Mouse (Mus musculus) granulocyte monocyte progenitor cell, adult 5-6 weeks (primary cell): ENCODE results near the gene Ghdc. TPM values are rescaled to one million over a fixed set of nuclear protein-coding genes. Genes with fewer than 3 reads are reported as not detected.

Experiments
- ATAC-seq: replicated peaks from 2 replicates; pipeline ENCODE4 v1.8.0; 2016; ENCODE audit warnings: mild to moderate bottlenecking, moderate TSS enrichment, inconsistent platforms; ENCODE audit not compliant: poor library complexity, severe bottlenecking
- total RNA-seq, 2 experiments: library from RNA; stranded (forward) in 1 of 2; stranded (reverse) in 1 of 2; fragments of 200-712, 200-1000 nt in 1 of 2; fragments of >200 nt in 1 of 2; fragmentation: Nextera tagmentation in 1 of 2; gene quantifications; 2 replicates each; pipeline ENCODE4 v1.2.3; 2014 to 2017

Ghdc gene
- total RNA-seq, 2 experiments from 2014 or later: 1.8 to 3.4 TPM

DNA sequence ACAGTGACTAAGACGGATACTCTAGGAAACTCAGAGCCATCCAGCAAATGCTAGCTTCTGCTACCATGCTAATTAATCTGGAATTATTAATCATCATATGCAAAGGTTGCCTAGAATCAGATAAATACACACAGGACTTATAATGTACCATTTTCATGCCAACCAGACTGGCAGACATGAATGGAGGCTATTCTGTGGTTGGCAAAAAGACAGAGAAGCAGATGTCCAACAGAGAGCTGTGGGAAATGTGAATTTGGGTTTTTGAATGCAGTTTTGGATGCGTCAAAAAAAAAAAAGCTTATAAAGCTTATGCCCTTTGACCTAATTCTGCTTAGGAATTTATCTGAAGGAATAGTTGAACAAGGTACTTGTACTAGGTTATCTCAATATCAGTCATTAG lies 15.0 kb upstream of the Ghdc start:
- no peak for ATAC-seq

DNA sequence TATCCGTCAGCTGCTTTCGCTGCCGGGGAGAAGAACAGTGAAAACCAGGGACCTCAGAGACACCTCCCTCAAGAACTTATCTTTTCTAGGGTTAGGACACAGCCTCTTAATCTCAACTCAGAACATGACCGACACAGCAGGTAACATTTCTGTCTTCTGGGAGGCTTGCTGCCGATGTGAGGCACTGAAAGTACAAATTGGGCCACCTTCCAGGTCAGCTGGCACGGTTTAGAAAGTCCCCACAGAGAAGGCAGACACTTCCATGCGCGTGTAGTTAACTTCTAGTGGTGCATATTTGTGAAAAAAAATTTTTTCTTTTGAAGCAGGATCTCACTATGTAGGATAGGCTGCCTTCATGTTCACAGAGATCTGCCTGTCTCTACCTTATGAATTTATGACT lies 13.5 kb upstream of the Ghdc start:
- ATAC-seq: no peak

DNA sequence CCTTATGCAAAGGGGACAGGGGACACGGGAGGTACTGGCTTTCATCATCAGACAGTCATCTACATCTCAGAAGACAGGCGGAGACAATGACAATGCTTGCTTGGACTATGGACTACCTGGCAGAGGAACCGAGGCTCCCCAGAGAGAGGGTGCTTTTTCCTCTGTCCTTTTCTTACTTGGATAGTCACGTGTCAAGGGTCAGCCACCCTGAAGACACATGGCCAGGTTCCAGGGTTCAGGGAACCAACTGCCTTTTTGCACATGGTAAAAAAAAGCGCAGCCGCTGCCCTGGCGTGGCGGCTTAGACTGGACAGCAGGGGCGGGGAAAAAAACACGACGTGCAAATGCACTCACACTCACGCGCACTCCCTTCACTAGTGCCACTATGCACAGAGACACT lies 11.8 kb upstream of the Ghdc start:
- ATAC-seq: no peak

DNA sequence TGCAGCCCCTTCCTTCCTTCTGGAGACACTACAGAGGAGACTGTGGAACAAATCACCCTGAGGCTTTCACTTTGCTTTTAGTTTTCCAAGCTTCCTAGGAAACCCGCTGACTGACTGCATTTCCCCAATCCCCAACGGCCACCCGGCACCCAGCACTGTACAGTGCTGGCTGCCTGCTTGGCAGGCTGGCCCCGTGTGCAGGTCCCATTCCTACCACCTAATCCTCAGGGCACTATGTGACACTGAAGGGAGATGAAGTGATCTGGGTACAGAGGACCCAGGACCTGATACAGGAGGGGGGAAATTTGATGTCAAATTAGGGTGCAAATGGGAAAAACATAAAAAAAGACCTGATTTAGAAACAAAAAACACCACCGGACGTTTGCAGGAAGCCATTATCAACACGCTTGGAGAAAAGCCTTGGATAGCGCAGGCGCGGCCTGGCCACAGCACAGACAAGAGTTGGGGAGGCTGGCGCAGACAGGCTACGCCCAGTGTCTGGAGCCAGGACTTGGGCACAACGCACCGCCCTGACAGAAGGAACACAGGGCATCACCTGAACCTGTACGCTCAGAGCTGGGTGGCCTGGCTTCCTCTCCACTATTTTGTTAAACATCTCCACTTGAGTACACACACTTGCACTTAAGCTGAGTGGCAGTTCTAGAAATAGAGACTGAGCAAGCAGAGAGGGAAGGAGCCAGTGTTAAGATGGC lies 11.2 kb upstream of the Ghdc start:
- no peak for ATAC-seq

DNA sequence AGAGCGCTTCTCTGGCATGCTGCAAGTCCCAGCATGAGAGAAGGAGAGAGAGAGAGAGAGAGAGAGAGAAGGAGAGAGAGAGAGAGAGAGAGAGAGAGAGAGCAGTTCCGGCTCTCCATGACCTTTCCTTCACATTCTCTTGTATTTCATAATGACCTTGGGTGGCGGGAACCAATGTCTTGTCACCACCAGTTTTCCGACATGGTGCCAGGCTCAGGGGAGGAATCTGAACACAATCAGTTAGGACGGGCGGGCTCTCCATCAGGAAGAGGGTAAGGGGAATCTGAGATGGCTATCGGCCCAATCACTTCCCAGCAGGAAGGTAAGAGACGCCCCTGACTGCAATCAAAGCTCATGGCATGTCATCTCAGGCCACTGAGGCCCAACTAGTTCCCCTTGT lies 9.5 kb upstream of the Ghdc start:
- ATAC-seq: no peak

DNA sequence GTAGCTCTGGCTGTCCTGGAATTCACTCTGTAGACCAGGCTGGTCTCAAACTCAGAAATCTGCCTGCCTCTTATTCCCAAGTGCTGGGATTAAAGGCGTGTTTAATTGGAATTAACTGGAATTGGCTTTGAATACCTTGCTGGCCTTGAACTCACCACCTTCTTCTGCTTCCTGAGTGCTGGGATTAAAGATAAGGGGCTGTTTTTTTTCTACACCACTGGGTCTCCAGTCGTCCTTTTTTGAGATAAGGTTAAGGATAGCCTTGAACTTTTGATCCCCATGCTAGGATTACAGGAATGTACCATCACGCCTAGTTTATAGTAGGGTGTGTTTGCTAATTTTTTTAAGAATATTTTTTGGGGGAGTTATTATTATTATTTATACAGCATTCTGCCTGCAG lies 7.3 kb upstream of the Ghdc start:
- no peak for ATAC-seq

DNA sequence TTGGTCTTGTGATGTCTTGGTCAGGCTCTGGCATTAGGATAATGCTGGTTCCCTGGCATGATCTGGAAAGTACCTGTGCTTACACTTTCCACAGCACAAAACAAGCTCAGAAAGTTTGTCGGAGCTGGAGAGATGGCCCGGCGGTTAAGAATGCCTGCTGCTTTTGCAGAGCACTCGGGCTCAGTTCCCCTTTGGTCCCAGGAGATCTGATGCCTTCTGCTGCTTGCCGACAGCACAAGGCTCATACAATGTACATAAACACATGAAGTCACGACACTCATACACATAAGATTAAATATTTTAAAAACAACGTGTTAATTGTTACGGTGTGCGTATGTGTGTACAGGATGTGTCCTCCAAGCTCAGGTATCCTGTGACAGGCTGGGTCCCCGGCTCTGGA lies 5.2 kb upstream of the Ghdc start:
- ATAC-seq: no peak

DNA sequence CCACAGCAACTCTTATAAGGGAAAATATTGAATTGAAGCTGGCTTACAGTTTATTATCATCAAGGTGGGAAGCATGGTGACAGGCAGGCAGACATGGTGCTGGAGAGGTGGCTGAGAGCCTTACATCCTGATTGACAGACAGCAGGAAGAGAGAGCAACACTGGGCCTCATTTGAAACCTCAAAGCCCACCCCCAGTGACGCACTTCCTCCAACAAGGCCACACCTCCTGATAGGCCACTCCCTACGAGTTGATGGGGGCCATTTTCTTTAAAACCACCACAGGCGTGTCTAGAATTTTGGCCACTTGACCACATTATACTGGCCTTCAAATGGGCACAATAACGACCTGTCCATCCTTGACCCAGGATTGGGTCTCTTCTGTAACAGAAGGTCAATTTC lies 3.5 kb upstream of the Ghdc start:
- ATAC-seq: no peak

DNA sequence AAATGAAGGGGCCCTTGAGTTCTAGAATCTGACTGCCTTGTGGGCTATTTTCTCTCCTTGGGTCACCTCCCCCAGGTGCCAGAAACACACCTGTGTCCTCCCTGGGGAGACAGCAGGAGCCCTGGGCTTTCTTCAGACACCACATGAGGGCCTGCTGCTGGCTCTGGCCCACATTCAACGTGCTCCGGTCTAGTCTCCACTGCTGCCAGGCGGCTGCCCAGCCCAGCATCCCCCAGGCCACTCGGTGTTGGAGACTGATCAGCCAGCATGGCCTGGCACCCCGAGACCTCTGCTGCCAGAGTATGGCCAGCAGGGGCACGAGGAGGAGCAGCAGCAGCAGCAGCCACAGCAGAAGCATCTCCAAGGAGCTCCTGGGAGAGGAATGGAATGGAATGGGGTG lies 777 bp downstream of the Ghdc start:
- ATAC-seq: no peak; the same call in 1 of the 2 replicates

DNA sequence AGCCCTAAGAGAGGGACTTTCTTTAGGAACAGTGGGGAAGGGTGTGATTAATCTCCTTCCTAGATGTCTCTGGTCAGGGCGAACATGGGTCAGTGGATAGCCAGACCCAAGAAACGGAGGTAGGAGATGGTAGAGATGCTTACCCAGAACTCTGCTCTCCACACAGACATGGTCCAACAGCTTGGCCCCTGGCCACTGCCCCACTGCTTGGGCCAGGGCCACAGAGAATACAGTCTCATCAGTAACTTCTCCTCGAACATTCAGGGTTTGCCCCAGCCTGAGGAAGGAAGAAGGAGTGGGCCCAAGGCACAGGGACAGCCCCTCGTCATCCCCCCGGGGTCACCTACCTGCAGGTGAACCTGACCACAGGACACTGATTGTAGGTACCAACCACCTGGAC lies 2.9 kb downstream of the Ghdc start:
- ATAC-seq: no peak

DNA sequence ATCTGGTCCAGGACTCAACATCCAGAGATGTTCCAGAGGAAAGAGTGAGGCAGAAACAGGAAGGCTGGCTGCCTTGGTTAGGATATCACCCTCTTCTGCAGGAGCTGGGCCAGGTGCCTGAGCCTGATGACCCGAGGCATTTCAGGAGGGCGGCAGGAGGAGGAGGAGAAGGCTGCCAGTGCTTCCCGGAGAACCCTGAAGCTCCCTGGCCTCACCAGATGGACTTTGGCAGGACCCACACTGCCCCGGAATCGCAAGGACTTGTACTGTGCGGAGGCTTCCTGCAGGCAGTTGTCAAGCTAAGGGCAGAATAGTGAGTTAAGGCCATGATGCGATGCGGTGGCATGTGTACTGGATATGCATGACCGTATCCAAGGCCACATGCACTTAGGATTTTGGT lies 4.0 kb downstream of the Ghdc start:
- ATAC-seq: no peak

DNA sequence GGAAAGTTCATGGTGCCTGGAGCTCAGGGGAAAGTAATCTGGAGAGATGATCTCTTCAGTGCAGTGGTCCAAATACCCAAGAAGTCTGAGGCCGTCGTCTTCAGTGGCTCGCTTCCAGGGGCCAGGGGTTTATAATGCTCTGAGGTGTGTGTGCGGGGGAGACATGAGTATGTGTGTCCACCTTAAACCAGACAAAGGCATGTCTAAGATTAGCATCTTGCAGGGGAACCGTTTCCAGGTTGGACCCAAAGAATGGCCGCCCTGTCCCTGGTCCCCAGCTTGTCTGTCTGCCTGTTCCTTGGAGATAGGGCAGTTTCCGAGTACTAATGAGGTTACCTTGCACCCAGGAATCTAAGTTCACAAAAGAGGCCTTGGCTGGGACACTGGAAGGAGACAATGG lies 7.9 kb downstream of the Ghdc start, which contains the start of gene Hcrt:
Hcrt (minus strand) TSS at position 101 of the 400 bp plus-strand sequence.
- ATAC-seq: no peak

DNA sequence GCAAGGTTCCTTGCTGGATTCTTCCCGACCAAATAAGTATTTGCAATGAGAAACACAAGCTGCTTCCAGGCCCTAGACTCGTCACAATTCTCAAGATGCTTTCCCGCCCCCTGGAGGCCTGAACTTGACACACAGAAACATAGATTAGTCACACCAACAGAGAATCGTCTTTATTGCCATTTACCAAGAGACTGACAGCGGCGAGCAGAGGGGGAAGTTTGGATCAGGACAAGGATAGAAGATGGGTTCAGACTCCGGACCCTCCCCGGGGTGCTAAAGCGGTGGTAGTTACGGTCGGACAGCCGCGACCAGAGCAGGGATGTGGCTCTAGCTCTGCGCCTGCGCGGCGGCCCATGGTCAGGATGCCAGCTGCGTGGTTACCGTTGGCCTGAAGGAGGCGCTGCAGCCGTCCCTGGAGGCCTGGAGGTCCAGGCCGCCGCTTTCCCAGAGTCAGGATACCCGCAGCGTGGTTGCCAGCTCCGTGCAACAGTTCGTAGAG lies 9.2 kb downstream of the Ghdc start:
- ATAC-seq: peak; percentile 76

DNA sequence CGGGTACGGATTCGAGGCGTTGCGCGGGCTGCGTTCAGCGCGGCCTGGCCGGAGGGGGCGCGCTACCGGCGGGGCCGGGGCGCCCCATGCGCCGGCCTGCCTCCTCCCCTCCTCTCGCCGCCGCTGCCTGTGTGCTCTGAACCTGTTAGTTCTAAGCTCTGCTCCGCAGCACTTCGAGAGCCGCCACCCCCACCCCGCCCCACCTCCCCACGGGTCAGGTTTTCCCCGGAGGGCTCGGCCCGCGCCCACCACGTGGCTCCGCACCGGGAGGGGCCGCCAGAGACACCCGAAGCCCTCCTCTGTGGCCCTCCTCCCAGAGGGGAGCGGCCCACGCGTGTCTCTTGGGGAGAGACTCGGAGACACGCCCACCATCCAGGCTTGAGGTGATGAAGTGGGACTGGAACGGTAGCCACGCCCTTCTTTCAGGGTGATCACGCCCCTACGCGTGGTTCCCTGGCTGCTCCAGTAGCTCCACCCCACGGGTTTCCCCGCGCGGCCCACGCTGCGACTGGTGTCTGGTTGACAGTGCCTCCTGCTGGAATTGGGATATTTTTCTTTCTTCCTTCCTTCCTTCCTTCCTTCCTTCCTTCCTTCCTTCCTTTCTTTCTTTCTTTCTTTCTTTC lies 11.0 kb downstream of the Ghdc start, which contains the start of gene Kcnh4:
Kcnh4 (minus strand) TSS at position 332 of the 623 bp plus-strand sequence.
- peak; percentile 63 for ATAC-seq

DNA sequence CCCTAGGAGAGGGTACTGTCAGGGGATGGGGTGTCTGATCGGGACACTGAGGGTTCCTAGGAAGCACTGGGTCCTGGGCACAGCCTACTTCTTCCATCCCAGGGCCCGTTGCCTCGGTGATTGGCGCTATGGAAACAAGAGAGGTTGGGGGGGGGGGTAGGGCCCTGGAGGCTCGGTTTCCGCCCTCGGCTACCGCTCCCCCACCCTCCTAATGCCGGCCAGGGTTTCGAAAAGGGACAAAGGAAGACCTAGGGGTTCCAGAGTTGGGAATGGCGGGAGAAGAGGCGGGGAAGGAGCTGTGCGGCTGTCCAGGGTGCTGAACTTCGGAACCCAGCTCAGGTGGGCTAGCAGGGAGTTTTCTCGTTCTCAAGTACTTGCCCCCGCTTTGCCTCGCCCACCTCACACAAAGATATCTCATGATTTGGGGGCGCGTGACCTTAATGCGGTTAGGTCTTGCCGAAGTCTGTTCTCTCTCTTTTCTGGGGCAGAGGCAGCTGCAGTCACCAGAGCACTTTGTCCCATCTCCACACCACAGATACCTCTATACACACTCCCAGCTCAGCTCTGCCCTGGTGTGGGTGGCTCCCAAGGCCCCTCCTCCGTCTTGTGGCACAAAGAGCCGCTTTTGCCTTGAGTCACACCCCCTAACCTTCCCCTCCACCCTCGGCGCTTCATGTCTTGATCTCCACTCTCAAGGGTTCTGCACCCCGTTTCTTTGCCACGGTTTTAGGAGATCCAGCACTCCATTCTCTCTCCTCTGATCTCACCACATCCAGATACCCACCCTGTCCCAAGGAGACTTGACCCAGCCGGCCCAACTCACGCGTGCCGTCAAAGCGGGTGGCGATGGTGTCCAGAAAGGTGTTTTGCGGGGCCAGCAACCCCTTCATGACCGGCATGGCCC lies 11.8 kb downstream of the Ghdc start:
- peak; percentile 17; the same call in 1 of the 2 replicates for ATAC-seq

DNA sequence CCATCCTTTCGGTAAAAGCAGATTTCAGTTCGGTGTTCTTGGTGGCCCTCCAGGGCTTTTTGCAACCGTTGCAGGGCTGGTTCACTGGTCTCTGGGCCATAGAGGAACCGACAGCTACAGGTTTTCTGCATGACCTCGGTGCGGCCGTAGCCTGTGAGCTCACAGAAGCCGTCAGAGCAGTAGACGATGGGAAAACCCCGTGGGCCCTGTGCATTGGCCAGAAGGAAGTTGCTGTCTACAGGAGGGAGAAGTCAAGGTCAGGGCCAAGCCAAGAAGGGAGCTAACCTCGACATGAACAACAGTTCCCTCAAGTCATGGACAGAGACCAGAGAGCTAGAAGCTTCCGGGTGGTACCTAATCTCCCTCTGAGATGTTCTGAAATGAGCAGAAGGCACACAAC lies 13.2 kb downstream of the Ghdc start:
- ATAC-seq: no peak

DNA sequence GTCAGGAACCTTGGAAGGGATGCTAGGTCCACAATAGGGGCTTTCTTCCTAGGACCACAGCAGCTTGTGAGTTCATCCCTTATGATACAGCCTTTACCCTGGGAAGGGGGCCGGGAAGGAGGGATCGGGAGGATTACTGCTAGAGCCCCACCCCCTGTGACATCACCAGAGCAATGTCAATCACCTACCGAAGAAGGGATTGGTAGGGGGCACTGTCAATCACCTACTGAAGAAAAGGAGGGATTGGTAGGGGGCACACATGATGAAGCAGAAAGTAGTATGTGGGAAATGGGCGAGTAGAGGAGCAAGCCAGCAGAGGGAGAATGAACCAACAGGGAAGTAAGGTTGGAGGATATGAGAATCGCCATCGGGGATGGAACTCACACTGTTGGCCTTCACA lies 14.3 kb downstream of the Ghdc start:
- ATAC-seq: no peak

DNA sequence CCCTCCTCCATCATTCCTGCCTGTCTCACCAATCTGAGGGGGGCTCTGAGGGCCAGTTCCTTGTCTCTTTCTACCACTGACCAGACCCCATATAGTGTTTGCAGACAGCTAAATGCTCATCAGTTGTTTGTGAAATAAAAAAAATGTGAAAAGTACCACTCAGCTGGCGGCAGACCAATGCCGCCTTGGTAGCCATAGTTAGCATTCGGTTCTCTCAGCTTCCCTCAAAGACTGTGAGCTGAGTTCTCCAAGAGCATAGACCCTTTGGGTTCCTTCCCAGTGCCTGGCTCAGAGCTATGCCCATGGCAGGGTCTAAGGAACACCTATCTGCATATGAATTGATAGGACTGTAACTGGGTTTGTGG lies 16.1 kb downstream of the Ghdc start:
- ATAC-seq: no peak

DNA sequence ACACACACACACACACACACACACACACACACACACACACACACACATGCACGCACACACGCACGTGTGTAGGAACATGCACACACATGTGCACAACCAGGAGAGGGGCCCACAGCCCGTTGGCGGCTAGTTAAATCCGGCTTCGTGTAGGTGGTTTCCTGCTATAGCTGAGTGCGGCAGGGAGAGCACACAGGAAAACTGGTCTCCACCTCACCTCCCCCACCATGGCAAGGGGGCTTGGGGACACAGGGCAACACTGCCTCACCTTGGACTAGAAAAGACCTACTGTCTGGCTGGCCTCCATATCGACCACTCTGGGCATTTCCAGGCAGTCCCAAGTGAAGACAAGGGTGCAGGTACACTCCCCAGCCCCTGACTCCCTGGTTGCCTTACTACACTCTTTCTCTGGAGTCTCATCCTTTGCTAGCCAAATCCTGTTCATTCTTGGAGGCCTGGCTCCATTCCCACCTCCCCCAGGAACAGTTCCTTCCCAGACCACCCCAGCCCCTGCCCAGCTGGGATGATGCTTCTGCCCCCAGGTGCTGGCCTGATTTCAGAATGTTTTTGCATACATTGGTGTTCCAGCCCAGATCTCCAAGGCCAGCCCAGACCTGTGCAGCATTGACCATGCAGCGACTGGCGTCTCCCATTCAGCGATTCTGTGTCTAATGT lies 16.6 kb downstream of the Ghdc start:
- no peak for ATAC-seq

DNA sequence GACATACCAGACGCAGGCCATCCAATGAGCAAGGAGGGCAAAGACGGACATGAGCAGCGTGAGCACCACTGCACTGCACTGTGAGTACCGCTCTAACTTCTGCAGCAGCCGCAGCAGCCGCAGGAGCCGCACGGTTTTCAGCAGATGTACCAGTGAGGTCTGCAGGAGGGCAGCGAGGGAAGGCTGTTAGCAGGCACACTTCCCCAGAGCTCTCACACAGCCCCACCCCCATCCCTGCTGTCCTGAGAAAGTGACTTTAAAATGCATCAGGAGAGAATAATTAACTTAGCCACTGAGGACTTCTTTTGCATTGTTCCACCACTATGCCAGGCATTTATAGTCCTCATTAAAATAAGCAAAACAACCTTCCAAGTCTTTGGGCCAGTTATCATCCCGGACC lies 18.5 kb downstream of the Ghdc start:
- ATAC-seq: no peak
